Mouse (Mus musculus): ENCODE results near the gene Hist1h4a. TPM values are rescaled to one million over a fixed set of nuclear protein-coding genes. Genes with fewer than 3 reads are reported as not detected.
"Not testable (repeated sequence)": the region's sequence is repeated elsewhere in the genome, so short reads cannot be mapped to it uniquely, and the experiment has no call there.

Gene Hist1h4a
- polyA plus RNA-seq, 1 experiment from 2014 or later: not detected

- under 1% methylated on average over 39 of the region's 58 CpGs for WGBS (ENCODE audit: insufficient replicate concordance)
- H3K27ac ChIP-seq (ENCODE audit: low read depth, low read length): peak within 1 kb of the TSS; percentile 100
- H3K9me3 ChIP-seq (replicated peaks; ENCODE audit: control insufficient read depth, low read length); H3K4me1 ChIP-seq (ENCODE audit: control insufficient read depth, insufficient read depth, low read length); H3K36me3 ChIP-seq (ENCODE audit: control insufficient read depth, insufficient read depth, low read length); H3K27me3 ChIP-seq (ENCODE audit: control insufficient read depth, insufficient read depth, low read length): not testable (repeated sequence)
- peak within 1 kb of the TSS; percentile 71 for H3K4me2 ChIP-seq
- peak within 1 kb of the TSS; percentile 80 for H3K9ac ChIP-seq (ENCODE audit: low read depth, low read length)
- peak within 1 kb of the TSS; percentile 37 for H3K4me3 ChIP-seq (ENCODE audit: low read depth, low read length)
- peak; percentile 88 for ATAC-seq (replicated peaks; ENCODE audit: insufficient number of reproducible peaks, low FRiP score, low TSS enrichment)
These were observed 14.6 kb downstream of the Hist1h4a start, which contains the start of gene Hist1h2bb for GRCm38 (mm10) chr13:23746201-23747080. TSS of gene Hist1h2bb (plus strand) at chr13:23746734.

- peak within 1 kb of the TSS; percentile 71 for H3K4me2 ChIP-seq
- H3K4me1 ChIP-seq (ENCODE audit: control insufficient read depth, insufficient read depth, low read length): peaks cover 9% of the 10 kb centered on the region
- 1% methylated on average over 24 of the region's 28 CpGs for WGBS (ENCODE audit: insufficient replicate concordance)
- ATAC-seq (replicated peaks; ENCODE audit: insufficient number of reproducible peaks, low FRiP score, low TSS enrichment): peak; percentile 61
- H3K9ac ChIP-seq (ENCODE audit: low read depth, low read length): peak within 1 kb of the TSS; percentile 80
- H3K27me3 ChIP-seq (ENCODE audit: control insufficient read depth, insufficient read depth, low read length): no peaks in the 10 kb centered on the region
- H3K4me3 ChIP-seq (ENCODE audit: low read depth, low read length): peak within 1 kb of the TSS; percentile 37
- peak within 1 kb of the TSS; percentile 100 for H3K27ac ChIP-seq (ENCODE audit: low read depth, low read length)
- H3K36me3 ChIP-seq (ENCODE audit: control insufficient read depth, insufficient read depth, low read length): no peaks in the 10 kb centered on the region
- no peaks in the 10 kb centered on the region for H3K9me3 ChIP-seq (replicated peaks; ENCODE audit: control insufficient read depth, low read length)
These were observed 15.5 kb downstream of the Hist1h4a start, which contains the start of gene Hist1h3c for GRCm38 (mm10) chr13:23745381-23746161. TSS of gene Hist1h3c (minus strand) at chr13:23745602.

GRCm38 (mm10) chr13:23744421-23745380 is 16.3 kb downstream of the Hist1h4a start:
- no peaks in the 10 kb centered on the region for H3K36me3 ChIP-seq (ENCODE audit: control insufficient read depth, insufficient read depth, low read length)
- WGBS (ENCODE audit: insufficient replicate concordance): 2% methylated on average over 15 of the region's 36 CpGs

GRCm38 (mm10) chr13:23743963-23744362 is 17.1 kb downstream of the Hist1h4a start:
- H3K9ac ChIP-seq (ENCODE audit: low read depth, low read length): peak overlapping the region; percentile 59
- H3K36me3 ChIP-seq (ENCODE audit: control insufficient read depth, insufficient read depth, low read length): no peaks in the 10 kb centered on the region
- peak overlapping the region; percentile 71 for H3K4me2 ChIP-seq
- no peak overlapping the region for H3K4me3 ChIP-seq (ENCODE audit: low read depth, low read length)
- H3K4me1 ChIP-seq (ENCODE audit: control insufficient read depth, insufficient read depth, low read length): peaks cover 9% of the 10 kb centered on the region
- no peaks in the 10 kb centered on the region for H3K27me3 ChIP-seq (ENCODE audit: control insufficient read depth, insufficient read depth, low read length)
- no peak for ATAC-seq (replicated peaks; ENCODE audit: insufficient number of reproducible peaks, low FRiP score, low TSS enrichment)
- 50% methylated on average over 4 of the region's 4 CpGs for WGBS (ENCODE audit: insufficient replicate concordance)
- H3K9me3 ChIP-seq (replicated peaks; ENCODE audit: control insufficient read depth, low read length): no peaks in the 10 kb centered on the region
- peak overlapping the region; percentile 100; the same call in 1 of the 2 replicates for H3K27ac ChIP-seq (ENCODE audit: low read depth, low read length)

More at GRCm38 (mm10) chr13:23744421-23745380, 16.3 kb downstream of the Hist1h4a start:
- Histone ChIP-seq H3K4me1 (ENCODE audit: control insufficient read depth, insufficient read depth, low read length) (peaks cover 9% of the 10 kb centered on the region), H3K4me2 (peak overlapping the region; percentile 71), H3K27me3 (ENCODE audit: control insufficient read depth, insufficient read depth, low read length) (no peaks in the 10 kb centered on the region), H3K4me3 (ENCODE audit: low read depth, low read length) (peak overlapping the region; percentile 37), H3K9me3 (replicated peaks; ENCODE audit: control insufficient read depth, low read length) (no peaks in the 10 kb centered on the region), H3K27ac (ENCODE audit: low read depth, low read length) (peak overlapping the region; percentile 100), H3K9ac (ENCODE audit: low read depth, low read length) (peak overlapping the region; percentile 59)
- 0 out of 2 replicates have a peak, but pooled peaks have one; percentile 2 for ATAC-seq (replicated peaks; ENCODE audit: insufficient number of reproducible peaks, low FRiP score, low TSS enrichment)

GRCm38 (mm10) chr13:23743215-23743614 is 17.8 kb downstream of the Hist1h4a start:
- Histone ChIP-seq H3K4me1 (ENCODE audit: control insufficient read depth, insufficient read depth, low read length) (peaks cover 9% of the 10 kb centered on the region), H3K27ac (ENCODE audit: low read depth, low read length) (0 out of 2 replicates have a peak overlapping the region, but pooled peaks have one; percentile 22), H3K36me3 (ENCODE audit: control insufficient read depth, insufficient read depth, low read length) (no peaks in the 10 kb centered on the region), H3K9ac (ENCODE audit: low read depth, low read length) (no peak overlapping the region), H3K27me3 (ENCODE audit: control insufficient read depth, insufficient read depth, low read length) (no peaks in the 10 kb centered on the region), H3K9me3 (replicated peaks; ENCODE audit: control insufficient read depth, low read length) (no peaks in the 10 kb centered on the region), H3K4me2 (peak overlapping the region; percentile 10), H3K4me3 (ENCODE audit: low read depth, low read length) (no peak overlapping the region)
- no peak for ATAC-seq (replicated peaks; ENCODE audit: insufficient number of reproducible peaks, low FRiP score, low TSS enrichment)
- WGBS (ENCODE audit: insufficient replicate concordance): 80% methylated on average over 5 of the region's 5 CpGs

- Histone ChIP-seq H3K4me2 (0 out of 2 replicates have a peak overlapping the region, but pooled peaks have one; percentile 14), H3K4me1 (ENCODE audit: control insufficient read depth, insufficient read depth, low read length) (peaks cover 4% of the 10 kb centered on the region; the same call in 1 of the 2 replicates), H3K4me3 (ENCODE audit: low read depth, low read length) (no peak overlapping the region), H3K9me3 (replicated peaks; ENCODE audit: control insufficient read depth, low read length) (no peaks in the 10 kb centered on the region), H3K9ac (ENCODE audit: low read depth, low read length) (0 out of 2 replicates have a peak overlapping the region, but pooled peaks have one; percentile 18), H3K27me3 (ENCODE audit: control insufficient read depth, insufficient read depth, low read length) (no peaks in the 10 kb centered on the region), H3K27ac (ENCODE audit: low read depth, low read length) (no peak overlapping the region; the same call in 1 of the 2 replicates), H3K36me3 (ENCODE audit: control insufficient read depth, insufficient read depth, low read length) (no peaks in the 10 kb centered on the region)
- no peak for ATAC-seq (replicated peaks; ENCODE audit: insufficient number of reproducible peaks, low FRiP score, low TSS enrichment)
These were observed 19.0 kb downstream of the Hist1h4a start for GRCm38 (mm10) chr13:23742007-23742406.

- WGBS (ENCODE audit: insufficient replicate concordance): 53% methylated on average over 5 of the region's 5 CpGs
- peak overlapping the region; percentile 100 for H3K27ac ChIP-seq (ENCODE audit: low read depth, low read length)
These were observed 20.1 kb downstream of the Hist1h4a start for GRCm38 (mm10) chr13:23740910-23741309.

More at GRCm38 (mm10) chr13:23740910-23741309, 20.1 kb downstream of the Hist1h4a start:
- Histone ChIP-seq H3K27me3 (ENCODE audit: control insufficient read depth, insufficient read depth, low read length) (no peaks in the 10 kb centered on the region), H3K4me1 (ENCODE audit: control insufficient read depth, insufficient read depth, low read length) (peaks cover 4% of the 10 kb centered on the region; the same call in 1 of the 2 replicates), H3K36me3 (ENCODE audit: control insufficient read depth, insufficient read depth, low read length) (no peaks in the 10 kb centered on the region), H3K9ac (ENCODE audit: low read depth, low read length) (peak overlapping the region; percentile 96; the same call in 1 of the 2 replicates), H3K4me3 (ENCODE audit: low read depth, low read length) (0 out of 2 replicates have a peak overlapping the region, but pooled peaks have one; percentile 69), H3K4me2 (peak overlapping the region; percentile 95), H3K9me3 (replicated peaks; ENCODE audit: control insufficient read depth, low read length) (no peaks in the 10 kb centered on the region)
- ATAC-seq (replicated peaks; ENCODE audit: insufficient number of reproducible peaks, low FRiP score, low TSS enrichment): no peak

Data from heart, embryonic 11.5 days (tissue).